Mouse (Mus musculus): ENCODE measurements around the gene Kdelr3. TPM values are rescaled to one million over a fixed set of nuclear protein-coding genes. Genes with fewer than 3 reads are reported as not detected.
A peak's percentile ranks its signal among the peaks of the same experiment; 100 is the strongest.

Kdelr3 gene
- polyA plus RNA-seq (2017; shearing (Covaris generic)), result 1 to 10 TPM in 1 of 3 experiments, under 1 TPM in 2; 0.40 to 1.8 (median 0.42) TPM

DNA sequence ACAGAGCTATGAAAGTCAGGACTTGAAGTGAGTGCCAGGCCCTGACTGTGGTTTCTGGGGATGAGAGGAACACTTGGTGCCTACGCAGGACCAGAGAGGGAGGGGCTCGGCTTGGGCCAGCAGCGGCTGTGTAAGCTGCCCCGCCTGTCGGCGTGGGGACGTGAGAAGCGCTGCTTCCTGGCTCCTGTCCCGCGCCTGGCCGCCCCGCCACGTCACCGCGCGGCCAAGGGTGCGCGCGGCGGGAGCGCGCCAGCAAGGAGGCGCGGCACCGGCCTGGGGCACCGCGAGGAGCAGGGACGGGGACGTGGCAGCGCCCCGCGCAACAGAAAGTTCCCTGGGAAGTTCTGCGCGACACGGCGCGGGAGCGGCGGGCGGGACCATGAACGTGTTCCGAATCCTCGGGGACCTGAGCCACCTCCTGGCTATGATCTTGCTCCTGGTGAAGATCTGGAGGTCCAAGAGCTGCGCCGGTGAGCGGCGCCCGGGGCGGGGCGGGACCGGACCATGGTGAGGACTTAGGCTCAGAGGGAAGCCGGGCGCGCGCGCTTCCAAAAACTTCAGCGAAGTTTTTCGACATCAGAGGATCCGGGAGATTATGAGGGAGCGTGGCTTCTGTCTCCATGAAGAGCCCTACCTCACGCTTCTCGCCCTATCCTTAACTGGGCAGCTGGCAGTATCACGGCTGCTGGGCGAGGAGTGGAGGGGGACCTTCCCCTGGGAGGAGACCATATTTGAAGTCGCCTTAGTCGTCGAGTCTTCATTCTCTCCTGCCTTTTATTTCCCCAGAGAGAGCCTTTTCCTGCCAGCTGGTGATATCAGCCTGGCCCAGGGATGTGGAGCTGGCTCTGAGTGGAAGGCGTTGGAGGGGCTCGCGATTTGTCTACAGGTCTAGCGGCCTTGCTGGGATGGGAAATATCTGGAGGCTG, at the start of gene Kdelr3:
Gene Kdelr3 (plus strand): TSS at position 241 of the 926 bp plus-strand sequence.
- ATAC-seq, result no peak

DNA sequence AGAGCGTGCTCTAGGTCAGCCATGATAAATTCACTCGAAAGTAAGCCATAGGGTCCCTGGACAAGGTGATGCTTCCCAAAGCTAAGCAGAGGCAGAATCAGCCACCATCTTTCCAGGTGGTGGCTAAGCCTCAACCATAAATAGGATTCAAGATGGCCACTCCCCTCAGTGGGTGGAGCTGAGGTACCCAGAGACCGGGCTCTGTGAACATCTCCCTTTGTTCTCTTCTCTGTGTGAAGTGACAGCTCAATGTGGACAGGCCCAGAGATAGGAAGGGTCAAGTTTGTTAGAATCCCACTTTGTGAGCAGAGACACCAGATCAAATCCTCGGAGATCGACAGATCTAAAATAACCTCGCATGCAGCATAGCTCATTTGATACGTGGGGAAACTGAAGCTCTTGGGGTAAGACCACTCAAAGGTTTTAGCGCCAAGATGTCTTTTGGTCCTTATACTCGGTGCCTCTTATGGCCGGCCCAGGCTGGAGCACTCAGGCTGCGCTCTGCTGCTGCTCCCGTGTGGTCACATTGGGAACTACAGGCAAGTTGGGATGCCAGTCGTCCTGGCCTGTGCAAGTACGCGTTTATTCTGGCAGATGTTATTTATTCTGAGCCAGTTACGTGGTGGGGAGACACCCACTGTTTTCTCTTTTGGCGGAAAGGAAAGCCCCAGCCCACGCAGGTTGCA, 49.5 kb upstream of the Kdelr3 start:
- peak; percentile 43 for ATAC-seq

DNA sequence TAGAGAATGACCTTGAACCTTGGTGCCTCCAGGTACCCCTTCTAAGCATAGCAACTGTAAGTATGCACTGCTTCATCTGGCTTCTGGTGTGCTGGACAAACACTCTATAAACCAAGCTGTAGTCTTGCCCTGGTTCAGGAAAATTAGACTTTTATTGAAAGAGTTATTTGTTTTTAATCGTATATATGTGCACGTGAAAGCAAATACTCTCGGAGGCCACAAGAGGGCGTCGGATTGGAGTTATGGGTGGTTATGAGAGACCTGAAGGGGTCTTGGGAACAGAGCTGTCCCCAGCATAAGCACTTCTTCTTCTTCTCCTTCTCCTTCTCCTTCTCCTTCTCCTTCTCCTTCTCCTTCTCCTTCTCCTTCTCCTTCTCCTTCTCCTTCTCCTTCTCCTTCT, 46.6 kb upstream of the Kdelr3 start:
- no peak for ATAC-seq

DNA sequence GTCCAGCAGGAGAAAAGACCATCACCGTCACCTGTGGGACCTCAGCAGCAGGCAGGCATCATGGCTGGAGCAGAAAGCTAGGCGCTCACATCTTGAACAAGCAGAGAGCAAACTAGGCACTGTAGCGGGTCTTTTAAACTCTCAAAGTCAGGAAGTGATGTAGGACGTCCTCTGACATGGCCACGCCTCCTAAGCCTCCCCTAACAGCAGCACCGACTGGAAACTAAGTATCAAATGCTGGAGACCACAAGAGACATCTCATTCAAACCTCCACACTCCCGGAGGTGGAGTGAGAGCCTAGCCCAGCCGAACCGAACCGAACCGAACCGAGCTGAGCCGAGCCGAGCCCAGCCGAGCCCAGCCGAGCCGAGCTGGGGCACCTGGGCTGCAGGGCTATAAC, 45.6 kb upstream of the Kdelr3 start:
- no peak for ATAC-seq

DNA sequence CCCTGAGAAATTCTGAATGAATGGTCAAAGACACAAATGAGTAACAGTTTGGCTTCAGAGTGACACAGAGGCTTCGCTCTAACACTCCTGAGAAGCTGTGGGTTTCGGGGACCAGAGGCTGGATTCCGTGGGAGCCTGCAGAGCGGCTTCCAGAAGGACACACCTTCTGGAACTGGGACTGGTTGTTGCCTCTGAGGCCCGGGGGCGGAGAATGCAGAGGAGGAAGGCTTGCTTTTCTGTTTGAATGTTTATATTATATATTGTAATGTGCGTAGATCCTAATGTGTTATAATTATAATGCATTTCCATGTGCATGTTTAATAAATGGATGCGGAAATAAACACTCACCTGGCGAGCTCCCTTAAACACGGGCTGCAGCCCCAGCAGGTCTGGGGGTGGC, 45.1 kb upstream of the Kdelr3 start:
- no peak for ATAC-seq

DNA sequence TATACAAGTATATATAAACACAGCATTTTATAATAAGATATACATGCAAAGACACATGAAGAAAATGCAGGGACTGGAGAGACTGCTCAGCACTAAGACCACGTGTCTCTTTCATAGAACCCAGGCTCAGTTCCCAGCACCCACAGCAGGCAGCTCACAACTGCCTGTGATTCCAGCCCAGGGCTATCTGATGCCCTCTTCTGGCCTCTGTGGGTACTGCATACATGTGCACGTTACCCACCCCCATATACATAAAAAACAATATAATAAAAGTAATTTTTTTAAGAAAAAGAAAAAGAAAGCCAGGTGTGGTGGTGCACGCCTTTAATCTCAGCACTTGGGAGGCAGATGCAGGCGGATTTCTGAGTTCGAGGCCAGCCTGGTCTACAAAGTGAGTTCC, 43.2 kb upstream of the Kdelr3 start:
- no peak for ATAC-seq

DNA sequence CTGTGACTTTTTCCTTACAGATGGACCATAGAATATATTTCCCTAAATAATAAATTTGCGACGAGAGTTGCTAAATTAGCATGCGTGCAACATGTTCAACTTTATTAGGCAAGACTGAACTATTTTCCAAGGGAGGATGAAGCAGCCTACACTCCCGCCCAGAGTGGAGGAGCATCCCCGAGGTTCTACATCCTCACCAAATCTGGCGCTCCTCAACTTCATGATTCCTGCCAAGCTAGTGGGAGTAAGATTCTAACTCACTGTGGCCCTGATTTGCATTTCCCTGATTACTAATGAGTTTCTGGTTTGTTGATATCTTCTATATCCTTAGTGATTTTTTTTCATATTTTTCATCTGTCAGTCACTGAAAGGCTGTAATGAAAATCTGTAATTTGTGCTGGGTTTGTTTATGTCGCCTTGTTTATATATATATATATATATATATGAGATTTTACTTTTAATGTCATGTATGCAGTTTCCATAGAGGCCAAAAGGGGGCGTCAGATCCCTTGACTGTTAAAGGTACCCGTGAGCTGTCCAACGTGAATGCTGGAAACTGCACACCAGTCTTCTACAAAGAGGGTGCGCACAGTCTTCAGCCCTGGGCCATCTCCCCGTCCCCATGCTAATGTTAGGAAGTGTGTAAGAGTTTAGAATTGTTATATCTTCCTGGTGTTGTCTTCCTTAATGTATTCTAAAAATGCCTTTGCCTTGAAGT, 42.4 kb upstream of the Kdelr3 start:
- ATAC-seq, result no peak

DNA sequence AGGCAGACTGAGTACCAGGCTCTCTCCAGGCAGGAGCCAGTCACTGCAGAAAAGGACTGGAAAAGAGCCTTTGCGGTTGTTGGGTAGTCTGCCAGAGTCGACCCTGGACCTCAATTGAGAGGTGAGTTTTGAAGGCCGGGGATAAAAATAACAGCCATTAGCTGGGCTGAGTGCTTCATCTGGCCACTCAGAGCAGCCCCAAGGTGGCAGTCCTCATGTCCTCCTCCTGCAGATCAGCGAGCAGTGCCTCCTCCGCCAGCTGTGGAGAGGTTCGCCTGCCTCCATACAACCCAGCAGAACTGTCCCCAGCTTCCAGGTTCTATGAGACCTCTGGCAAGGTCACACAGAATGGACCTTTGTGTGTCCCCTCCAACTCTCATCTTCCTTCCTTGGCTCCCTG, 39.0 kb upstream of the Kdelr3 start:
- ATAC-seq, result no peak

DNA sequence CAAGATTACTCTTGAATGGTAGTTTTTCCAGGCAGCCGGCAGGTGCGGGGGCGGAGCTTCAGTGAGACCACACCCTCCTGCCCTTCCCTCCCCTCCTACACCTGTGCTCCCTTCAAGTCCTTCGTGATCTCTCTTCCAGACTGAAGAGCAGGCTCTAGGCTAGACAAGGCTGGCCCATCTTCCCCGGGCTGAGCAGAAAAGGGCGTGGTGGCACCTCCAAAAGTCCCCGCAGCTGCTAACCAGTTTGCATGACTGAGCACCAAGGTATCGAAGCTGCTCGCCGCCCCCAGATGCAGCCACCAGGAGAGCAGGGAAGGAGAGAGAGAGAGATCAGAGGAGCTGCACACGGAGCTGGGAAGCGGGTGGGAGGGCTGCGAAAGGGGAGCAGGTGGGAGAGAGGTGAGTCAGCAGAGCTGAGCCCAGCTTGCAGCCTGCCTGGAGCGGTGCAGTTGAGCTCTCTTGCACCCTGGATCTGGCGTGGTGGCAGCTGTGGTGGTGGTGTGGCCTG, 35.0 kb upstream of the Kdelr3 start:
- ATAC-seq, result no peak

DNA sequence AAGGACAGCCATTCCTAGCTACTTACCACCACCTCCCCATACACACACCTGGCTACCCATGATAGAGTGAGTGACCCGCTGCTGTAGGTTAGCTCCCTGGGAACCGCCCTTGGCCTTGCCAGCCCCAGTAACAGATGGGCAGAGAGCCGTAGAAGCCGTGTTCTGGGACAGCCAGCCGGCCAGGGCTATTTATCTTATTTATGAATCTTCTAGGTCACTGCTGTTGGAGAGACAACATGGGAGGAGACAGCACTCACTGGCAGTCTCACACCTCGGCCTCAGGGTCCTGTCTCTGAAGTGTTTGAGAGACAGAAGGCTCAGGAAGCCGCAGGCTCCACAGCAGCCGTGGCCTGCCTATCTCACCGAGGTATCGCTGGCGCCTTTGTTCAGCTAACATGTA, 26.7 kb upstream of the Kdelr3 start:
- no peak for ATAC-seq

DNA sequence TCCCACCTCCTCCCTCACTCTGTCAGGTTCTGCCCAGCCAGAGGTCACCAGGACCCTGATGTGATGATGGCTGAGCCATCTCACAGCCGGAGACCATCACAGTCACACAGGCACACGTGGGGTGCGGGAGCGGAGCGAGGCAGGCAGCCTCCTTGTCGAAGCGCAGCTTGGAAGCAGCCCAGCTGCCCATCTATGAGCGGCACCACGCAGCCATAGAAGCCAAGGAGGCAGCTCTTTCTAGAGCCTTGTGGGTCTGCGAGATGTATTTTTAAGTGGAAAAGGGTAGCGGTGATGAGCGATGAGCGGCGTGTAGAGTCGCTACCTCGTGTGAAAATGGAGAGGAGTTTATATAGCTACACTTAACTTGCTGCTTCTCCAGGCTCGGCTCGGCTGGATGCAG, 22.7 kb upstream of the Kdelr3 start:
- ATAC-seq, result no peak

DNA sequence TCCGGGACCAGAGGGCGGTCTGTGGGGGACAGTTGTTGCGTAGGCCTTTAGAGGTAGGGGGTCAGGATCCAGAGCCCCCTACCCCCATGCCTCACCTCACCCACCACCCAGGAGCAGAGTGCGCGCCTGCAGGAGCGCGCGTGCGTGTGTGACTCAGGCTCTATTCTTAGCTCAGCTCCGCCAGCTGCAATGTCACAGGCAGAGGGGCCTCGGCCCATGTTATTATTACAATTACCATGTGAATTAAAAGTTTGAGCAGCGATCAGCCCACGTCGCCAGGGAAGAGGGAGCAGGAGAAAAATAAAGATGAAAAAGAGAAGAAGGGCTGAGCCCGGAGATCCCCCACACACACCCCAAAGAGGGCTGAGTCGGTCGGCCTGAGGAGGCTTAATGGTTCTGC, 16.1 kb upstream of the Kdelr3 start:
- ATAC-seq, result no peak

DNA sequence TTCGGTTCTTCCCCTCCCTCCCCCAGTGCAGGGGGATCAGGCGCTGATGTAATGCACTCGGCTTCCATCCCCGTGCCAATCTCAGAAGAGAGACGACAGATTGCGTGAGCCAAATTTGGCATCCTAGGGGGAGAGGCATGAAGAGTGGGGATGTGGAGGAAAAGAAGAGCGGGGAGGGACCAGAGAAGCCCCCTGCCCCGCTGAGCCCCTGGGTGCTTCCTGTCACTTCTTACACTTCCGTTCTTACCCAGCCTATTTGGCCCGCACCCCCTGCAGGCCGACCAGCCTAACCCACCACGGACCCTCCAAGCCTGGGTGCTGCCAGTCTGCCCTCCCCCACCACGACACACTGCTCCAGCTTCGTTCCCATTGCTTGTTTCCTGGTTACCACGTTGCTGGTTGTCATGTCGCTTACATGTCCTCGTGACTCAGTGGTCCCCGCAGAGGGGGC, 13.3 kb upstream of the Kdelr3 start:
- no peak for ATAC-seq

DNA sequence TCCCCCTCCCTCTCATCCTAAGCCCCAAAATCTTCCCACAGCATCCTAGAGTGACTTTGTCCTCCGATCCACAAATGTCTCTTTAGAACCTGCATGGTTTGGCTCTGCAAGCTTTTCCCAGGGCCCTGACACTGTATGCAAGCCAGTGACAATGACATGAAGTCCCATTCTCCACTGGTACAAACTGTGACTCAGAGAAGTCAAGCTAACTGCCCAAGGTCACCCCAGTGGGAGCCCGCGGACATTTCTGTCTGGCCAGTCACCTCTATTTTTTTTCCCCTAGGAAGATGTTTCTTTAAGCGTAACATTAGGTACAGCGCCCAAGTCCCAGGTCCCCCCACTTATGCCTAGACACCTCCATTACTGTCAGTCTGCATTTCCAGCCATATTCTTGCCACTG, 12.8 kb upstream of the Kdelr3 start:
- ATAC-seq, result no peak

DNA sequence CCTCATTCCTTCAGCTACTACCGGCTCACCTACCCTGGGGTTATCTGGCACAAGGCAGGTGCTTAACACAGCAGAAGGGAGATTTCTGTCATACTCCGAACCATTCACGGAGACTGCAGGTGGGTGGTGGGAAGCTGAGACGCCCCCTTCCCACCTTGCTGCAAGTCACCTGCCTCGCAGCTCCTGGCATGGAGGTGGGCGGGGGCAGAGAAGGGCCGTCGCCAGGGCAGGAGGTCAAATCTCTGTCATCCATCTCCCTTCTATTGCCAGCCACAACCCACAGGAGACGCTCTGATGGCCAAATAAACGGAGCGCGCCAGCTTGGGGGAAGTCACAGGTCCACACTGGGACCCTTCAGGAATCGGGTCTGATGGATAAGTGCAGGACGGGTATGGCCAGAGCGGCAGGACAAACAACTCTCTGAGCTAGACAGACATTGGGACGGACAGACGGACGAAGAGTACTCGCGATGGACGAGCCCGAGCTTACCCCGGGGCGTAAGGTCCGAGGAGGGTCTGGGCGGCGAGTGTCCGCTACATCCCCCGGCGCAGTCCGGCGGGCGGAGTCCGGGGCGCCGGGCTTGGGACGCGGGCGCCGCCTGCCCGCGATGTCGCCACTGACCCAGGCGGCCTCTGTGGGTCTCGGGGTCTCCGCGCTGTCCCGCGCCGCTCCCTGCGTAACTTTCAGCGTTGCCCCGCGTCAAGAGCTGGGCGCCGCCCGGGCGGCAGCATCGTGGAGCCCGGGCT, 11.3 kb upstream of the Kdelr3 start, which contains the start of gene Kcnj4:
Gene Kcnj4 (minus strand): TSS at position 535 of the 746 bp plus-strand sequence.
- no peak for ATAC-seq

DNA sequence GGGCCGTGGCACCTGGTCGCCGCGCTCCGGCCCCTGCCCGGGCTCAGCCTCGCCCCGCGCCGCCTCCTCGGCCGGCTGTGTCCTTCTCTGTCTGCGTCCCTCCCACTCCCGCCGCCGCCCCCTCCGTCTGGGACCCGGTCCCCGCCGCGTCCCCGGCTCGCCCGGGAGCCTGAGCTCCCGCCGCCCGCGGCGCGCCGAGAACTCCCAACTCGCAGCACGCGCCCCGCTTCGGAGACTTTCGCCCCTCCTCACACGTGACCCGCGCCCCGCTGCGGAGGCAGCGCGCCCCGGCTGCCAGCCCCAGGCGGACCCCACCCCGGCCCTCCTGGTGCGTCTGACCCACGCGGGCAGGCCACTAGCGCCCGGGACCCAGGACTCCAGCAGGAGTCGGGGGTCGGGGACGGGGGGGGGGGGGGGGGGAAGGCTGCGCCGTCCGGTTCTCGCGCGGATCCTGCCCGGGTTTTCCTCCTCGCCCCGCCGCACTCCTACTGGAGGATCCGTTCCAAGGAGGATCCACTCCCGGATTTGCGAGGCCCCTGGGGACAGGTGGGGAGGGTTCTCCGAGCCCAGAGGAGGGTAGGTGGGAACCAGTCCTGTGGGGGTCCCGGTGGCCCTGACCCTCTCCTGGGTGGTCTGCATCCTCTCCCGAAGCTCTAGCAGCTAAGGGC, 10.5 kb upstream of the Kdelr3 start:
- ATAC-seq, result no peak

DNA sequence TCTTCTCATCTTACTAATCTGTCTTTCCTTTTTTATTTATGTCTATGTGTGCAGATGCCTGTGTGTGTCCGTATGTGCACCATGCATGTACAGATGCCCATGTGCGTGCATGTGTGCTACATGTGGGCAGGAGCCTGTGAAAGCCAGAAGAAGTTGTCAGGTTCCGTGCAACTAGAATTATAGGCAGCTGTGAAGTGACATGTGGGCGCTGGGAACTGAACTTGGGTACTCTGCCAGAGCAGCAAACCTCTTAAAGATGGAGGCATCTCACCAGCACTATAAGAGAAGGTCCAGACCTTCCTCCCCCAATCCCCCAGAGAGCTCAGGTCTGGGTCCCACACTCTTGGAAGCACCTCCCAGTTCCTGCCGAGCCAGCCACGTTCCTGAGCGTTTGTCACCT, 9.8 kb upstream of the Kdelr3 start:
- no peak for ATAC-seq

DNA sequence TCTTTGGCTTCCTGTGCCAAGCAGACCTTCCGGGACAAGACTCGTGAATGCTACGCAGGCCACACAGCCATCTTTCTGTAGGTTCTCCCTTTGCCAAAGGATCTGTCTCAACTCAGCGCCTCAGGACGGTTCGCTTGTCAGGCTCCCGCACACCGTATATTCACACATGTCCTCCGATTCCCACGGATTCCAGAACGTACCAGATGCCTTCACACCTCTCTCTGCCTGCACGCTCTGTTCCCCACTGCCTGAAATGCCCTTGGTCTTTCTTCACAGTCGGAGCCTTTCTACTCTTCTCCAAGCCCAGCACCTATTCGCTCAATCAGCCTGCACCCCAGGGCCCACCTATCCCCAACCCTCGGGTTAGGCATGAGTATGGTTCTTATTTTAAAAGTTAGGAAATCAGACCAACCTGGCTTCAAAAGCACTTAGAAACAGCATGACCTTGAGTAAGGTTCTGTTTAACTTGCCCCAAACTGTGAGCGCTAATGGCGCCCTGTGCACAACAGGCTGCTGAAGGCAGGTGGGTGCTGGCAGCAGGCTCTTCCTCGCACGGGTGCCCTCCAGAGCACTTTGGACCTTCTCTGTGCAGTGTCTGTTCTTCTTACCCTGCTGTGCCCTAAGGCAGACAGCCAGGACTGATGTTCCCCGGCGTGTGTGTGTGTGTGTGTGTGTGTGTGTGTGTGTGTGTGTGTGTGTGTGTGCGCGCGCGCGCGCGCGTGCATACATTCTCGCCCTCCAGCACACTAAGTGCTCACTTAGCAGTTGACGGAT, 9.0 kb upstream of the Kdelr3 start:
- ATAC-seq, result no peak

DNA sequence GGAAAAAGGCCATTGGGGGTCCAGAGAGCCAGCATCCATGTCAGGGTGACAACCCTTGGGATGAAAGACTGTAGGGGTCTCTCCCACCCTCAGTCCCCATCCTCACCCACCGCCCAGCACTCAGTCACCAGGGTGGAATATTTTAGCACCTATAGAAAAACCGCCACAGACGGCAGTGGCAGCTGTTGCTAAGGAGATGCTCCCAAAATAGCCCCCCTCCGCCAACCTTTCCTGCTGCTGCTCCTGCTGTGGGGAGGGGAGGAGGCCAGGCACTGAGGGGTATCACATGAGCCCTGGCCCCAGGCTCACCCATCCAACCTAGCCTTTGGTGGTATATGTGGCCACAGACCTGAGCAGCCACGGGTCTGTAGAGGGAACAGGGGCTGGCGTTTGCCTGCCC, 6.2 kb upstream of the Kdelr3 start:
- ATAC-seq, result no peak

DNA sequence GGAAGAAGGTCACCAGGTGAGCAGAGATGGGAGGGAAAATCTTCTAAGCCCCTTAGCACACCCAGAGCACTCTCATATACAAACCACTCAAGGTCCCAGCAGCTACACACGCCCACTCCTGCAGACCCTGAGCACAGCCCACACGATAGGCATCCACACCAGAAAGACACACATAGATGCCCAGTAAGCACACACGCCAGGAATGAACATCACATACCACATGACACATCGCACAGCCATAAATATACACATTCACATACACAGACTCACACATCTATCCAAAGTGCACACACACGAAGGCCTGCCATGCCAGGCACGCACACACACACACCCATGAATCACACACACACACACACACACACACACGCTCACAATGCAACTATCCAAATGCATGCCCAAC, 5.8 kb upstream of the Kdelr3 start:
- no peak for ATAC-seq
